Mouse (Mus musculus) megakaryocyte, embryonic 14.5 days (primary cell): ENCODE measurements around the gene Zdhhc21.

ENCODE experiments used
- FLI1 ChIP-seq: IDR thresholded peaks from 2 replicates; pipeline ENCODE4 v1.6.1; 2012; ENCODE audit warnings: low read length, inconsistent platforms, mixed read lengths
- GATA1 ChIP-seq: IDR thresholded peaks from 3 replicates; pipeline ENCODE4 v1.6.1; 2012; ENCODE audit warnings: mixed read lengths, low read length, inconsistent platforms, borderline replicate concordance

DNA sequence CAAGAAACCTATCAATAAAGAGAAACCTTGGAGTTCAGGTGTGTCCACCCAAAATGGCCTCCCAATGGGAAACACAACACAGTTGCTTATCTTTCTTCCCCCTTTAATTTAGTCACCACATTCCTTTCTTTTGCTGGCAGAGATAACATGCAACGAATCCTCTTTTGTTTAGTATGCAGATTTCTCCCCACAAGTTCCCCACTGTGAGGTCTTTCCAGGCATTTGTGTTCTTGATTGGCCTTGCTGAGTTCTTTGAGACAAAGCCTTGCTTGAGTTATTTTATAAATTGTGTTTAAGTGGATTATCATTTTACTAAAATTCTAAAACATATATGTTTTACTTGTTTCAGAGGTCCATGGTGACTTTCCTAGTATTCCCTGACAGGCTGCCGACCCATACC is 26.4 kb upstream of the Zdhhc21 start:
- TF ChIP-seq GATA1 (no peak), FLI1 (no peak)
